Mouse (Mus musculus): ENCODE results near the gene Rxrb. TPM values are rescaled to one million over a fixed set of nuclear protein-coding genes. Genes with fewer than 3 reads are reported as not detected.

The Rxrb gene
- polyA plus RNA-seq, 1 experiment from 2014 or later = 14.9 TPM

GRCm38 (mm10) chr17:34021539-34022413 is 9.8 kb upstream of the Rxrb start:
- ATAC-seq (replicated peaks; ENCODE audit: insufficient number of reproducible peaks, low FRiP score, low TSS enrichment, low read depth) (no peak), DNase-seq (ENCODE audit: low spot score) (no peak)
- Histone ChIP-seq H3K27me3 (ENCODE audit: control insufficient read depth, insufficient read depth, low read length) (no peaks in the 10 kb centered on the region), H3K4me3 (ENCODE audit: low read depth, low read length) (no peak overlapping the region), H3K36me3 (replicated peaks; ENCODE audit: control insufficient read depth, insufficient read depth, low read depth, low read length) (peaks cover 9% of the 10 kb centered on the region), H3K4me1 (ENCODE audit: control insufficient read depth, insufficient read depth, low read length) (peaks cover 10% of the 10 kb centered on the region), H3K9ac (replicated peaks; ENCODE audit: low read length) (no peak overlapping the region), H3K4me2 (ENCODE audit: low read depth, low read length) (no peak overlapping the region), H3K9me3 (replicated peaks; ENCODE audit: control insufficient read depth, low read length) (no peaks in the 10 kb centered on the region), H3K27ac (replicated peaks; ENCODE audit: low read depth, low read length) (no peak overlapping the region)
- 94% methylated on average over 23 of the region's 23 CpGs for WGBS

GRCm38 (mm10) chr17:34022414-34022783 is 9.2 kb upstream of the Rxrb start:
- WGBS = 91% methylated on average over 14 of the region's 14 CpGs
- H3K4me3 ChIP-seq (ENCODE audit: low read depth, low read length) = no peak overlapping the region
- ATAC-seq (replicated peaks; ENCODE audit: insufficient number of reproducible peaks, low FRiP score, low TSS enrichment, low read depth) (no peak), DNase-seq (ENCODE audit: low spot score) (no peak)
- no peaks in the 10 kb centered on the region for H3K9me3 ChIP-seq (replicated peaks; ENCODE audit: control insufficient read depth, low read length)
- H3K36me3 ChIP-seq (replicated peaks; ENCODE audit: control insufficient read depth, insufficient read depth, low read depth, low read length) = peaks cover 9% of the 10 kb centered on the region
- no peak overlapping the region for H3K27ac ChIP-seq (replicated peaks; ENCODE audit: low read depth, low read length)
- H3K9ac ChIP-seq (replicated peaks; ENCODE audit: low read length) = no peak overlapping the region
- H3K4me2 ChIP-seq (ENCODE audit: low read depth, low read length) = no peak overlapping the region
- H3K27me3 ChIP-seq (ENCODE audit: control insufficient read depth, insufficient read depth, low read length) = no peaks in the 10 kb centered on the region
- H3K4me1 ChIP-seq (ENCODE audit: control insufficient read depth, insufficient read depth, low read length) = peaks cover 16% of the 10 kb centered on the region

- H3K4me2 ChIP-seq (ENCODE audit: low read depth, low read length) = no peak overlapping the region
- WGBS = 97% methylated on average over 20 of the region's 20 CpGs
- DNase-seq (ENCODE audit: low spot score) (no peak), ATAC-seq (replicated peaks; ENCODE audit: insufficient number of reproducible peaks, low FRiP score, low TSS enrichment, low read depth) (no peak)
- no peaks in the 10 kb centered on the region for H3K9me3 ChIP-seq (replicated peaks; ENCODE audit: control insufficient read depth, low read length)
- H3K36me3 ChIP-seq (replicated peaks; ENCODE audit: control insufficient read depth, insufficient read depth, low read depth, low read length) = peaks cover 9% of the 10 kb centered on the region
- no peaks in the 10 kb centered on the region for H3K27me3 ChIP-seq (ENCODE audit: control insufficient read depth, insufficient read depth, low read length)
- no peak overlapping the region for H3K9ac ChIP-seq (replicated peaks; ENCODE audit: low read length)
- H3K27ac ChIP-seq (replicated peaks; ENCODE audit: low read depth, low read length) = no peak overlapping the region
- no peak overlapping the region for H3K4me3 ChIP-seq (ENCODE audit: low read depth, low read length)
- H3K4me1 ChIP-seq (ENCODE audit: control insufficient read depth, insufficient read depth, low read length) = peaks cover 16% of the 10 kb centered on the region
These were observed 8.6 kb upstream of the Rxrb start for GRCm38 (mm10) chr17:34022987-34023386.

DNA sequence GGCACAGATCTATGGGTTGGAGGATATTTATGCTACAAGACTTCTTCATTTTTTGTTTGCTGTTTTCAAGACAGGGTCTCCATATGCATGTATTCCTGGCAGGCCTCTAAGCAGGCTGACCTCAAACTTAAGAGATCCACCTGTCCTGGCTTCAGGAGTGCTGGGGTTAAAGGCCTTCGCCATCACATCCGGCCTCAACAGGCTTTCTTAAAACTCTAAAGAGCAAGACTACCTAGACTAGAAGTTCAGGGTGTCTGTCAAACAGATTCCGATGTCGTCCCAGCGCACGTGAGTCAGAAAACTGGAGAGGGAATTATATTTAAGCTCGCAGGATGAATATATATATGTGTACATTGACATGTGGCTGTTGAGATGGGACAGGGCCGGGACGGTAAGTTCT is 7.9 kb upstream of the Rxrb start:
- Histone ChIP-seq H3K4me3 (ENCODE audit: low read depth, low read length) (peak overlapping the region; percentile 90), H3K9me3 (replicated peaks; ENCODE audit: control insufficient read depth, low read length) (no peaks in the 10 kb centered on the region), H3K9ac (replicated peaks; ENCODE audit: low read length) (no peak overlapping the region; the same call in 1 of the 2 replicates), H3K27ac (replicated peaks; ENCODE audit: low read depth, low read length) (no peak overlapping the region), H3K36me3 (replicated peaks; ENCODE audit: control insufficient read depth, insufficient read depth, low read depth, low read length) (peaks cover 11% of the 10 kb centered on the region), H3K4me2 (ENCODE audit: low read depth, low read length) (peak overlapping the region; percentile 81), H3K27me3 (ENCODE audit: control insufficient read depth, insufficient read depth, low read length) (no peaks in the 10 kb centered on the region), H3K4me1 (ENCODE audit: control insufficient read depth, insufficient read depth, low read length) (peaks cover 19% of the 10 kb centered on the region)
- ATAC-seq (replicated peaks; ENCODE audit: insufficient number of reproducible peaks, low FRiP score, low TSS enrichment, low read depth) (no peak), DNase-seq (ENCODE audit: low spot score) (no peak)
- 68% methylated on average over 9 of the region's 9 CpGs for WGBS

GRCm38 (mm10) chr17:34024317-34024821 is 7.2 kb upstream of the Rxrb start, which contains the start of gene Ring1:
Gene Ring1 (minus strand): TSS chr17:34024680.
- H3K27me3 ChIP-seq (ENCODE audit: control insufficient read depth, insufficient read depth, low read length) = no peaks in the 10 kb centered on the region
- no peaks in the 10 kb centered on the region for H3K9me3 ChIP-seq (replicated peaks; ENCODE audit: control insufficient read depth, low read length)
- H3K36me3 ChIP-seq (replicated peaks; ENCODE audit: control insufficient read depth, insufficient read depth, low read depth, low read length) = peaks cover 18% of the 10 kb centered on the region
- H3K4me3 ChIP-seq (ENCODE audit: low read depth, low read length) = peak within 1 kb of the TSS; percentile 90
- WGBS = under 1% methylated on average over 46 of the region's 58 CpGs
- H3K4me2 ChIP-seq (ENCODE audit: low read depth, low read length) = peak within 1 kb of the TSS; percentile 81
- DNase-seq (ENCODE audit: low spot score) = peak; percentile 93
- H3K27ac ChIP-seq (replicated peaks; ENCODE audit: low read depth, low read length) = peak within 1 kb of the TSS; percentile 91
- peak; percentile 50 for ATAC-seq (replicated peaks; ENCODE audit: insufficient number of reproducible peaks, low FRiP score, low TSS enrichment, low read depth)
- H3K4me1 ChIP-seq (ENCODE audit: control insufficient read depth, insufficient read depth, low read length) = peaks cover 22% of the 10 kb centered on the region
- H3K9ac ChIP-seq (replicated peaks; ENCODE audit: low read length) = peak within 1 kb of the TSS; percentile 93

DNA sequence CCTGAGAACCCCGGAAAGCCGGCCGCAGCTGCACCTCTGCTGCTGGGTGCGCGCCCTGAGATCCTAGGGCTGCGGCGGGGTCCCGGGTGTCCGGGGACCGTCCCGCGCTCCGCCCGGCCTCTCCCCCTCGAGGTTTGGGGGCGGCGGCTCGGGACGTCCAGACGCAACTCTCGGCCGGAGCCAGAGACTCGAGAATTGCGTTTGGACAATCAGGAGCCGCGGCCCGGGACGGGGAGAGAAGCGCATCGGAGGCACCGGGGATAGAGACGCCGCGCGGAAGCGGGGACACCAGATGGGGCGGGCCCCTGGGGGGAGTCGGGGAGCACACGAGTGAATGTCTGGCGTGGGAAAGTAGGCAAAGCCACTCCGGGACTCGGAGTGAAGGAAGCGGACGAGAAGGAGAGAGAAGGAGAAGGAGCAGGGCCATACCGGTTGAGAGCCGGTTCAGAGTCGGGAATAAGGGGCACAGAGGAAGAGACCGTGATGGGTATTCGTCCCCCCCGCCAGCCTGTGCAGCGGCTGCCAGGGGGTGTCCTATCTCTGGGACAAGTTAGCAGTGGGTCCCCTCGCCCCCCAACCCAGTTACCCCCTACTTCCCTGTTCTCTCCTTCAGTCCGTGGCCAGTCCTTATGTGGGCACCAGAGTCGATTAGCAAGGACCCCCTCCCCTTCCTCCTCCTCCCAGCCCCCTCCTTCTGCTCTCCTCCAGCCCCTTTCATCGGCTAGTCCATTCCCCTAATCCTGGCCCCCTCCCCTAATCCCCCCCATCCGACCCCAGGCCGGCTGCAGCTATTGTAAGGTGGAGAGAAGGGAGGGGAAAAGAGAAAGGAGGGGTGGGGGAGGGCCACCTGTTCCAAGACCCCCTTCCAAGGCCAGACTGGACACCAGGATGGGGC is 6.5 kb upstream of the Rxrb start:
- H3K4me1 ChIP-seq (ENCODE audit: control insufficient read depth, insufficient read depth, low read length) = peaks cover 24% of the 10 kb centered on the region
- DNase-seq (ENCODE audit: low spot score) = peak; percentile 62
- H3K27ac ChIP-seq (replicated peaks; ENCODE audit: low read depth, low read length) = peak overlapping the region; percentile 91
- H3K9ac ChIP-seq (replicated peaks; ENCODE audit: low read length) = peak overlapping the region; percentile 93
- H3K36me3 ChIP-seq (replicated peaks; ENCODE audit: control insufficient read depth, insufficient read depth, low read depth, low read length) = peaks cover 20% of the 10 kb centered on the region
- H3K4me2 ChIP-seq (ENCODE audit: low read depth, low read length) = peak overlapping the region; percentile 81
- peak overlapping the region; percentile 90 for H3K4me3 ChIP-seq (ENCODE audit: low read depth, low read length)
- ATAC-seq (replicated peaks; ENCODE audit: insufficient number of reproducible peaks, low FRiP score, low TSS enrichment, low read depth) = peak; percentile 0; the same call in 1 of the 2 replicates
- 1% methylated on average over 55 of the region's 57 CpGs for WGBS
- no peaks in the 10 kb centered on the region for H3K9me3 ChIP-seq (replicated peaks; ENCODE audit: control insufficient read depth, low read length)
- H3K27me3 ChIP-seq (ENCODE audit: control insufficient read depth, insufficient read depth, low read length) = no peaks in the 10 kb centered on the region

DNA sequence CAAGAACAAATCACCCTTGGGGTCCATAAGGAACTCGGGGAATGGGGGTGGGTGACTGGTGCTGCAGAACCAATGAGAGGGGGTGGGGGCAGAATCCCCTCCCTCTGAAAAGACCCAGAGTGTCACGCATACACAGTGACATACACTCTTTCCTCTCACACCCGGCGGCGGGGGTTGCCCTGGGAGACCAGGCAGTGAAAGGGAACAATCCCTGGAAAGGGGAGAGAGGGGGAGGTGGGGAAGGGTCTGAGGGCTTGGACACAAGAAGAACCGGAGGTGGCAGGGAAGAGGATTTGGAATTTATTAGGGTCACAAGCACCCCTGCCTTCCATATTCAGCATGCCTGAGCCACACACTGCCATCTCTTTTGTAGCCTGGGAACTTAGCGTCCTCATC is 5.9 kb upstream of the Rxrb start:
- ATAC-seq (replicated peaks; ENCODE audit: insufficient number of reproducible peaks, low FRiP score, low TSS enrichment, low read depth) = peak; percentile 10; the same call in 1 of the 2 replicates
- H3K27ac ChIP-seq (replicated peaks; ENCODE audit: low read depth, low read length) = peak overlapping the region; percentile 91; the same call in 1 of the 2 replicates
- peak overlapping the region; percentile 90 for H3K4me3 ChIP-seq (ENCODE audit: low read depth, low read length)
- peaks cover 27% of the 10 kb centered on the region for H3K4me1 ChIP-seq (ENCODE audit: control insufficient read depth, insufficient read depth, low read length)
- peak overlapping the region; percentile 81 for H3K4me2 ChIP-seq (ENCODE audit: low read depth, low read length)
- no peak for DNase-seq (ENCODE audit: low spot score)
- WGBS = 10% methylated on average over 6 of the region's 7 CpGs
- no peaks in the 10 kb centered on the region for H3K9me3 ChIP-seq (replicated peaks; ENCODE audit: control insufficient read depth, low read length)
- H3K9ac ChIP-seq (replicated peaks; ENCODE audit: low read length) = peak overlapping the region; percentile 93
- H3K36me3 ChIP-seq (replicated peaks; ENCODE audit: control insufficient read depth, insufficient read depth, low read depth, low read length) = peaks cover 19% of the 10 kb centered on the region
- no peaks in the 10 kb centered on the region for H3K27me3 ChIP-seq (ENCODE audit: control insufficient read depth, insufficient read depth, low read length)

All from embryonic facial prominence, embryonic 11.5 days (tissue).